Mouse (Mus musculus): ENCODE data around the gene Galnt15.

DNA sequence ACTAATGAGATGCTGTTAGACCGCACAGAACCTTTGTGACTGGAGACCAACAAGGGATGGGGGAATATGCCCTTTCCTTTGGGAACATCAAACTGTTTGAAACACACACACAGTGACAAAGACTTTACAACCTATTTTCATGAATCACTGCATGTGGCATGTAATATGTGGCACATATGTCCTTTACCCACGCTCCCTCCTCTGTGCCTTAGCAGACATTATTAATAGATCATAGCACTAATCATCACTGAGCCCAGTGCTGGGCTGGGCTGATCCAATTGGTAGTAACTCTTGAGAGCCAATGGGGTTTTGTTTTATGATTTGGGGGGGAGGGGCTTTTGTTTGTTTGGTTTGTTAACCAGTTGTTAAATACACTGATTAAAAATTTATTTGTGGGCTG is 11.3 kb upstream of the Galnt15 start:
- no peak for TF ChIP-seq CTCF (IDR thresholded peaks at IDR 0.05; ENCODE audit: low read depth)
- TF ChIP-seq EP300 (IDR thresholded peaks at IDR 0.05; ENCODE audit: low read depth), result no peak
